Mouse (Mus musculus): ENCODE measurements around the gene Zmat3. TPM values are rescaled to one million over a fixed set of nuclear protein-coding genes. Genes with fewer than 3 reads are reported as not detected.

The Zmat3 gene
- total and polyA plus RNA-seq, 2 experiments from 2014 or later: 5.5 to 13.7 TPM

DNA sequence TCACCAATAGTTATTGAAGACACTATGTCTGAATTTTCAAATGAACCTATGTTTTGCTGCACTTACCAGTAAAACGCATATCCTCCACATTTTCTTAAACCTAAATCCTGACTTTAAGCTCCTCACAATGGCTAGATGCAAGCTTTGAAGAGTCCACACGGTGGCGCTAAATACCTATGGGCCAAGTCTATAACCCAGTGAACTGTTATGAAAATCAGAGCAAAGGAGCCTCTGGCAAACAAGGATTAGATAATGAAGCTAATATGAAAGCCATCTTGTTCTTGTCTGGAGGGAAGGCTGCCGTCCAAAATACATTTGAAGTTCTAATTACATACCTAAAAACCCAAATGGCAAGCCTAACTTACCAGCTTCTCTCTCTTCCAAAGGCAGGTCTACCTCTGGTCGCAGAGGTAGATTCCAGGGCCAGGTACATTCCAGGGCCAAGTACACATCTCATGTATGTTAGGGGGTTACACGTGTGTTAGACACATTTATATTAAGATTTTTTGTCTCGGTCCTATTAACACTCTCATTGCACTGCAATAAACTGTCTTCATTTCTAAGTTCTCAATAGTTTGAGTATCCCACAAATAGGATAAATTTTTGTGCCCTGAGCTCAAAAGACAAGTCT lies 32.2 kb downstream of the Zmat3 start:
- peak; percentile 82 for ATAC-seq (ENCODE audit: low FRiP score)
- TF ChIP-seq CTCF (IDR thresholded peaks at IDR 0.05): peak; percentile 98
- H3K9ac ChIP-seq (replicated peaks; ENCODE audit: low read length, poor library complexity, severe bottlenecking): no peak overlapping the region

DNA sequence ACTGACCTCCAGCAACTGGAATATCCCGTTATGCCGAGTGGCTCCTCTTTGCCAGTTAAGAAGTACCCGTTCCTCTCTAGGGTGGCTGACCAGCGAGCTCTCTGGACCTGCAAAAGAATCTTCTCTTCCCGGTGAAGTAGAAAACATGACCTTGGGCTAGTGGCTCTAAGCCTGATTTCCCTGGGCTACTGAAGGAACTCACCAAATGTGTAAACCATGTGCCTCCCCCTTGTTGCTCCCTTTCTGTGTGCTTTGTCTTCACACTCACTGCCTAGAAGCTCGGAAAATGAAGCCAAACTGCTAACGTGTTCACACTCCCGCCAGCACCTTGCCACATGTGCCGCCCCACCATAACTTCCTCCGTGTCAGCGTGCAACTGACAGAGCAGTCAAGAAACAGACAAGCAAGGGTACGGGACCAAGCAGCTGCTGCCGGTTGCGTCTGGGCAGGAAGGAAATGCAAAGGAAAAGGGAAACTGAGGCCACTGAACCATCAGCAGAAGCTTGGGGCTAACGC lies 47.9 kb downstream of the Zmat3 start:
- Histone ChIP-seq H3K27me3 (ENCODE audit: insufficient read depth, low read length) (no peaks in the 10 kb centered on the region), H3K27ac (ENCODE audit: low read depth, low read length) (no peak overlapping the region), H3K4me3 (ENCODE audit: low read depth, low read length) (no peak overlapping the region), H3K36me3 (ENCODE audit: insufficient read depth, low read length) (no peaks in the 10 kb centered on the region), H3K4me1 (ENCODE audit: insufficient read depth, low read length) (no peaks in the 10 kb centered on the region), H3K9me3 (ENCODE audit: low read length) (no peaks in the 10 kb centered on the region), H3K9ac (replicated peaks; ENCODE audit: low read length, poor library complexity, severe bottlenecking) (no peak overlapping the region), H3K4me2 (ENCODE audit: low read depth, low read length, poor library complexity, severe bottlenecking) (no peak overlapping the region)
- ATAC-seq (ENCODE audit: low FRiP score): peak; percentile 3; the same call in 1 of the 2 replicates
- DNase-seq (ENCODE audit: low spot score): no peak
- WGBS: 68% methylated on average over 15 of the region's 15 CpGs
- TF ChIP-seq CTCF (IDR thresholded peaks at IDR 0.05): no peak

More for the DNA sequence above, 32.2 kb downstream of the Zmat3 start:
- Histone ChIP-seq H3K4me1 (ENCODE audit: insufficient read depth, low read length) (no peaks in the 10 kb centered on the region), H3K36me3 (ENCODE audit: insufficient read depth, low read length) (0 out of 2 replicates have a peak, but pooled peaks cover 4% of the 10 kb centered on the region), H3K4me3 (ENCODE audit: low read depth, low read length) (no peak overlapping the region), H3K27ac (ENCODE audit: low read depth, low read length) (no peak overlapping the region), H3K27me3 (ENCODE audit: insufficient read depth, low read length) (no peaks in the 10 kb centered on the region), H3K4me2 (ENCODE audit: low read depth, low read length, poor library complexity, severe bottlenecking) (no peak overlapping the region), H3K9me3 (ENCODE audit: low read length) (no peaks in the 10 kb centered on the region)
- DNase-seq (ENCODE audit: low spot score): peak; percentile 93
- 30% methylated on average over 7 of the region's 7 CpGs for WGBS

DNA sequence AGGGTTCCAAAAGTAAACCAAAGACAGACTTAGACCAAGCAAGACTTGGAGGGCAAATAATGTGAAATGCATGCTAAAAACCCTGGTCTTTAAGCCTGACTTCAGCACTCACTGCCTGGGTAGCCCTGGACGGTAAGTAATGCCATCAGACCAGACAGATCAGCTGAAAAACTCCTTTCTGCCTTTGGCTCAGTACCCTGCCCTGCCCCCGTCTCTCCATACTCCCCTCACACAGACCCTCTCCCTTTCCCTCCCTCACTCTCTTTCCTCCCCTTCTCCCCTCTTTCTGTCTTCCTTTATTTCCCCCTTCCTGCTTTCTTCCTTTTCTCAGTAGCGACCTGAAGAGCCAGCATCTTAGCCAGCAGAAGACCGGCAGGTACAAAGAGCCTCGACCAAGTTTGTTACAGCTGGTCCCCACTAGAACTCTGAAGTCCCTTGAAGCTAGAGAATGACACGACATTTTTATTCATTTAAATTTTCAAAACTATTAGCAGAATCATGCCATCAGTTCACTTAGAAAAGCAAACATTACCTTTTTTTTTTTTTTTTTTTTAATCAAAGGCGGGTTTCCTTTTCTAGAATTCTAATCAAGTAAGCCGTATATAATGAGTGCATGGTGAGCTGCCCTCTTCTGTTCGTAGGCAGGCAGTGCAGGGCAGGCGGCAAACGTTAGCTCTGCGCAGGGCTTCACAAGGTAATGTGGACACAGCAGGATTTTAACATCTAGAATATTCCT lies 48.5 kb downstream of the Zmat3 start:
- H3K4me1 ChIP-seq (ENCODE audit: insufficient read depth, low read length): no peaks in the 10 kb centered on the region
- H3K9me3 ChIP-seq (ENCODE audit: low read length): no peaks in the 10 kb centered on the region
- H3K9ac ChIP-seq (replicated peaks; ENCODE audit: low read length, poor library complexity, severe bottlenecking): no peak overlapping the region
- ATAC-seq (ENCODE audit: low FRiP score) (peak; percentile 88), DNase-seq (ENCODE audit: low spot score) (peak; percentile 72)
- H3K4me2 ChIP-seq (ENCODE audit: low read depth, low read length, poor library complexity, severe bottlenecking): no peak overlapping the region
- H3K4me3 ChIP-seq (ENCODE audit: low read depth, low read length): no peak overlapping the region
- no peak overlapping the region for H3K27ac ChIP-seq (ENCODE audit: low read depth, low read length)
- H3K36me3 ChIP-seq (ENCODE audit: insufficient read depth, low read length): no peaks in the 10 kb centered on the region
- WGBS: 19% methylated on average over 12 of the region's 12 CpGs
- peak; percentile 87 for TF ChIP-seq CTCF (IDR thresholded peaks at IDR 0.05)
- no peaks in the 10 kb centered on the region for H3K27me3 ChIP-seq (ENCODE audit: insufficient read depth, low read length)

DNA sequence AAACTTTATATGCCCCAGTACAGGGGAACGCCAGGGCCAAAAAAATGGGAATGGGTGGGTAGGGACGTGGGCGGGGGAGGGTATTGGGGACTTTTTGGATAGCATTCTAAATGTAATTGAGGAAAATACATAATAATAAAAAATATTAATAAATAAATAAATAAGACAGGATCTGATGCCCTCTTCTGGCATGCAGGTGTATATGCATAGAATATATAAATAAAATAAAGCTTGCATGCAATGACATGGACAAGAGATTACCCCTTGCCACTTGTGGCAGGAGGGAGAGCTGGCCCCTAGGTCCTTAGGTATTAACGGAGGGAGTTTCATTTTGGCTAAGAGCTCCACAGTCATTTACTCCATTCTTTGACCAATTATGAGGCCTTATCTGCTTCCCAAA lies 51.1 kb downstream of the Zmat3 start:
- no peak overlapping the region for H3K4me2 ChIP-seq (ENCODE audit: low read depth, low read length, poor library complexity, severe bottlenecking)
- no peaks in the 10 kb centered on the region for H3K9me3 ChIP-seq (ENCODE audit: low read length)
- no peak for DNase-seq (ENCODE audit: low spot score)
- peak; percentile 50 for TF ChIP-seq CTCF (IDR thresholded peaks at IDR 0.05)
- no peak overlapping the region for H3K4me3 ChIP-seq (ENCODE audit: low read depth, low read length)
- no peak overlapping the region for H3K9ac ChIP-seq (replicated peaks; ENCODE audit: low read length, poor library complexity, severe bottlenecking)
- no peaks in the 10 kb centered on the region for H3K36me3 ChIP-seq (ENCODE audit: insufficient read depth, low read length)
- no peak for ATAC-seq (ENCODE audit: low FRiP score)
- no peaks in the 10 kb centered on the region for H3K4me1 ChIP-seq (ENCODE audit: insufficient read depth, low read length)
- 93% methylated on average over 4 of the region's 4 CpGs for WGBS
- H3K27ac ChIP-seq (ENCODE audit: low read depth, low read length): no peak overlapping the region
- no peaks in the 10 kb centered on the region for H3K27me3 ChIP-seq (ENCODE audit: insufficient read depth, low read length)

DNA sequence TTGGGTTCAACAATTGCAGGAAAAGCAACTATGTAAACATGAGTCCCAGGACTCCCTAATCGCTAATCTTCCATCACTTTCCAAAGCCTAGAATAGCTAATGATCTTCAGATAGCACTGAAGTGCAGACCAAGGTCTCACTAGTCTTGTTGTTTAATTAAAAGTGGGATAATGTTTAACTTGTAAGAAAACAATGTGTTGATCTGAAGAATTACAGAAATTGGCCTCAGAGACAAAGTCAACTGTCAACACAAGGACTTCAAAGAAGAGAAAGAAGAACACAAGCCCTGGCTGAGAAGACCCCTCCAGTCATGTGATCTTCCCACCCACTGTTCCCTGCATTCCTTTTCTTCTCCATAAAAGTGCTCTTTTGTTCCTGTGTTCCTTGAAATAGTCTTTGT lies 61.6 kb downstream of the Zmat3 start:
- no peak for DNase-seq (ENCODE audit: low spot score)
- TF ChIP-seq CTCF (IDR thresholded peaks at IDR 0.05): no peak
- Histone ChIP-seq H3K4me2 (ENCODE audit: low read depth, low read length, poor library complexity, severe bottlenecking) (no peak overlapping the region), H3K9me3 (ENCODE audit: low read length) (no peaks in the 10 kb centered on the region), H3K36me3 (ENCODE audit: insufficient read depth, low read length) (no peaks in the 10 kb centered on the region), H3K4me1 (ENCODE audit: insufficient read depth, low read length) (no peaks in the 10 kb centered on the region), H3K9ac (replicated peaks; ENCODE audit: low read length, poor library complexity, severe bottlenecking) (no peak overlapping the region), H3K4me3 (ENCODE audit: low read depth, low read length) (no peak overlapping the region), H3K27ac (ENCODE audit: low read depth, low read length) (no peak overlapping the region), H3K27me3 (ENCODE audit: insufficient read depth, low read length) (no peaks in the 10 kb centered on the region)
- WGBS: 50% methylated on average over 1 of the region's 1 CpGs
- ATAC-seq (ENCODE audit: low FRiP score): no peak

DNA sequence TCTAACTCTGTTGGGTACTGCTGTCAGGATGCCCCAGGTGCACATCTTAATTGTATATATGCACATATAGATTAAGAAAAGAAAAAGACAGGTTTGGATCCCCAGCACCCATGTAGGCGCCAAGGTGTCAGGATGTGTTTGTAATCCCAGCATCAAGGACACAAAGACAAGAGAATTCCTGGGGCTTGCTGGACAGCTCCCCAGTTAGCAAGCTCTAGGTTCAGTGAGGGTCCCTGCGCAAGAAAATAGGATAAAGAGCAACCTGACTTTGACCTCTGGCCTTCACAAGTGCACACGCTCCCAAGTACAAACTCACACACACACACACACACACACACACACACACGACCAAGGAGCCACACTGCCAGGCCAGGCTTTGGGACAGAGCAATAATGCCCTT lies 73.8 kb downstream of the Zmat3 start:
- Histone ChIP-seq H3K4me2 (ENCODE audit: low read depth, low read length, poor library complexity, severe bottlenecking) (no peak overlapping the region), H3K27ac (ENCODE audit: low read depth, low read length) (no peak overlapping the region), H3K27me3 (ENCODE audit: insufficient read depth, low read length) (no peaks in the 10 kb centered on the region), H3K9me3 (ENCODE audit: low read length) (no peaks in the 10 kb centered on the region), H3K9ac (replicated peaks; ENCODE audit: low read length, poor library complexity, severe bottlenecking) (no peak overlapping the region), H3K4me1 (ENCODE audit: insufficient read depth, low read length) (no peaks in the 10 kb centered on the region), H3K36me3 (ENCODE audit: insufficient read depth, low read length) (no peaks in the 10 kb centered on the region), H3K4me3 (ENCODE audit: low read depth, low read length) (no peak overlapping the region)
- TF ChIP-seq CTCF (IDR thresholded peaks at IDR 0.05): no peak
- 54% methylated on average over 4 of the region's 4 CpGs for WGBS
- no peak for DNase-seq (ENCODE audit: low spot score)
- no peak for ATAC-seq (ENCODE audit: low FRiP score)

Other genes starting within 250 kb of the Zmat3 start
- gene Pik3ca, start 31.7 kb upstream of the Zmat3 start, total RNA-seq (2014; rRNA removed): 43.3 and 51.8 TPM in 2 replicates
- 8.6 and 10.2 TPM in 2 replicates for gene Pik3ca, start 31.7 kb upstream of the Zmat3 start, polyA plus RNA-seq (2015; fragmentation: Nextera tagmentation; extraction: Ambion mirVana)
- gene Kcnmb3, start 126.2 kb upstream of the Zmat3 start, total RNA-seq (2014; rRNA removed): 0.24 TPM in 1 of 2 replicates, not detected in the other
- gene Kcnmb3, start 126.2 kb upstream of the Zmat3 start, polyA plus RNA-seq (2015; fragmentation: Nextera tagmentation; extraction: Ambion mirVana): 0.09 and 0.12 TPM in 2 replicates
- gene Zfp639, start 144.2 kb upstream of the Zmat3 start, total RNA-seq (2014; rRNA removed): 50.2 and 64.6 TPM in 2 replicates
- gene Zfp639, start 144.2 kb upstream of the Zmat3 start, polyA plus RNA-seq (2015; fragmentation: Nextera tagmentation; extraction: Ambion mirVana): 40.6 and 43.5 TPM in 2 replicates
- gene Mfn1, start 163.5 kb upstream of the Zmat3 start, total RNA-seq (2014; rRNA removed): 27.5 and 37.8 TPM in 2 replicates
- 29.9 and 39.4 TPM in 2 replicates for gene Mfn1, start 163.5 kb upstream of the Zmat3 start, polyA plus RNA-seq (2015; fragmentation: Nextera tagmentation; extraction: Ambion mirVana)